Mouse (Mus musculus) intestine, embryonic 15.5 days (tissue): ENCODE data around the gene Rft1. TPM values are rescaled to one million over a fixed set of nuclear protein-coding genes. Genes with fewer than 3 reads are reported as not detected.

Experiments used
- ATAC-seq: fragments of 200-750 bp; cut with Nextera tagmentation; 2 replicates; pipeline ENCODE4 v1.8.0; 2017; ENCODE audit warnings: moderate TSS enrichment, moderate library complexity
- H3K27ac ChIP-seq: fragments of 300-500 bp; sonication (generic); 2 replicates; pipeline ENCODE4 v1.5.1; 2015; ENCODE audit warnings: mild to moderate bottlenecking, inconsistent platforms
- H3K27me3 ChIP-seq: fragments of 300-500 bp; sonication (generic); replicated peaks from 2 replicates; pipeline ENCODE4 v1.6.1; 2015; ENCODE audit warnings: inconsistent platforms
- H3K36me3 ChIP-seq: fragments of 300-500 bp; sonication (generic); 2 replicates; pipeline ENCODE4 v1.6.1; 2015; ENCODE audit warnings: inconsistent platforms
- H3K4me1 ChIP-seq: fragments of 300-500 bp; sonication (generic); replicated peaks from 2 replicates; pipeline ENCODE4 v1.6.1; 2015; ENCODE audit warnings: inconsistent platforms
- H3K4me2 ChIP-seq: fragments of 300-500 bp; sonication (generic); replicated peaks from 2 replicates; pipeline ENCODE4 v1.6.1; 2015; ENCODE audit warnings: mild to moderate bottlenecking, inconsistent platforms
- H3K4me3 ChIP-seq: fragments of 300-500 bp; sonication (generic); replicated peaks from 2 replicates; pipeline ENCODE4 v1.5.1; 2015; ENCODE audit warnings: inconsistent platforms
- H3K9ac ChIP-seq: fragments of 300-500 bp; sonication (generic); 2 replicates; pipeline ENCODE4 v1.6.1; 2015; ENCODE audit warnings: inconsistent platforms
- H3K9me3 ChIP-seq: fragments of 300-500 bp; sonication (generic); 2 replicates; pipeline ENCODE4 v1.6.1; 2016; ENCODE audit warnings: inconsistent platforms
- WGBS: fragments of 180-500 bp; shearing (Covaris S2); methylation state at CpG from one replicate; pipeline ENCODE4 v1.1.7; 2015; 5-methylcytosine and 5-hydroxymethylcytosine counted together
- polyA plus RNA-seq: library from polyadenylated mRNA; unstranded; fragments of >200 nt; fragmentation: Nextera tagmentation; extraction: Ambion mirVana; gene quantifications from 2 replicates; pipeline ENCODE4 v1.2.1, GENCODE M21; 2015

Gene Rft1
- 12.6 and 15.0 TPM in 2 replicates for polyA plus RNA-seq

GRCm38 (mm10) chr14:30653943-30654659 is at the start of gene Rft1:
TSS of gene Rft1 (plus strand) at chr14:30654360.
- peak within 1 kb of the TSS; percentile 91 for H3K27ac ChIP-seq
- H3K4me1 ChIP-seq: no peaks in the 10 kb centered on the region
- WGBS: 2% methylated on average over 38 of the region's 38 CpGs
- peak; percentile 96 for ATAC-seq
- no peaks in the 10 kb centered on the region for H3K9me3 ChIP-seq
- peak within 1 kb of the TSS; percentile 94 for H3K4me3 ChIP-seq
- H3K27me3 ChIP-seq: no peaks in the 10 kb centered on the region
- peak within 1 kb of the TSS; percentile 65 for H3K4me2 ChIP-seq
- peak within 1 kb of the TSS; percentile 100 for H3K9ac ChIP-seq
- 0 out of 2 replicates have a peak, but pooled peaks cover 4% of the 10 kb centered on the region for H3K36me3 ChIP-seq

GRCm38 (mm10) chr14:30606817-30607216 is 47.3 kb upstream of the Rft1 start:
- Histone ChIP-seq H3K27ac (no peak overlapping the region), H3K27me3 (no peaks in the 10 kb centered on the region), H3K4me2 (no peak overlapping the region), H3K4me1 (0 out of 2 replicates have a peak, but pooled peaks cover 2% of the 10 kb centered on the region), H3K9ac (no peak overlapping the region), H3K36me3 (no peaks in the 10 kb centered on the region; the same call in 1 of the 2 replicates), H3K9me3 (no peaks in the 10 kb centered on the region), H3K4me3 (no peak overlapping the region)
- 92% methylated on average over 5 of the region's 5 CpGs for WGBS
- no peak for ATAC-seq

GRCm38 (mm10) chr14:30607696-30608095 is 46.5 kb upstream of the Rft1 start:
- ATAC-seq: peak; percentile 24

GRCm38 (mm10) chr14:30608176-30608575 is 46.0 kb upstream of the Rft1 start:
- no peak for ATAC-seq
- Histone ChIP-seq H3K4me1 (0 out of 2 replicates have a peak, but pooled peaks cover 2% of the 10 kb centered on the region), H3K27me3 (no peaks in the 10 kb centered on the region), H3K27ac (no peak overlapping the region), H3K4me2 (no peak overlapping the region), H3K9me3 (no peaks in the 10 kb centered on the region), H3K36me3 (no peaks in the 10 kb centered on the region), H3K9ac (no peak overlapping the region), H3K4me3 (no peak overlapping the region)
- WGBS: 81% methylated on average over 6 of the region's 6 CpGs

More at GRCm38 (mm10) chr14:30607696-30608095, 46.5 kb upstream of the Rft1 start:
- H3K9ac ChIP-seq: no peak overlapping the region
- no peaks in the 10 kb centered on the region for H3K27me3 ChIP-seq
- H3K4me1 ChIP-seq: 0 out of 2 replicates have a peak, but pooled peaks cover 2% of the 10 kb centered on the region
- H3K27ac ChIP-seq: no peak overlapping the region
- 71% methylated on average over 4 of the region's 4 CpGs for WGBS
- H3K4me3 ChIP-seq: no peak overlapping the region
- H3K36me3 ChIP-seq: no peaks in the 10 kb centered on the region; the same call in 1 of the 2 replicates
- H3K9me3 ChIP-seq: no peaks in the 10 kb centered on the region
- H3K4me2 ChIP-seq: no peak overlapping the region

- no peak overlapping the region for H3K9ac ChIP-seq
- WGBS: 89% methylated on average over 3 of the region's 3 CpGs
- no peak overlapping the region for H3K27ac ChIP-seq
- no peak for ATAC-seq
- H3K4me1 ChIP-seq: 0 out of 2 replicates have a peak, but pooled peaks cover 2% of the 10 kb centered on the region
- H3K9me3 ChIP-seq: no peaks in the 10 kb centered on the region
- H3K4me2 ChIP-seq: no peak overlapping the region
- H3K36me3 ChIP-seq: no peaks in the 10 kb centered on the region
- no peaks in the 10 kb centered on the region for H3K27me3 ChIP-seq
- H3K4me3 ChIP-seq: no peak overlapping the region
These were observed 44.7 kb upstream of the Rft1 start for GRCm38 (mm10) chr14:30609499-30609898.

GRCm38 (mm10) chr14:30610304-30610703 is 43.9 kb upstream of the Rft1 start:
- no peak overlapping the region for H3K4me3 ChIP-seq
- no peak for ATAC-seq
- H3K27me3 ChIP-seq: no peaks in the 10 kb centered on the region
- no peak overlapping the region for H3K9ac ChIP-seq
- no peaks in the 10 kb centered on the region for H3K36me3 ChIP-seq
- no peaks in the 10 kb centered on the region for H3K9me3 ChIP-seq
- no peak overlapping the region for H3K27ac ChIP-seq
- 68% methylated on average over 2 of the region's 2 CpGs for WGBS
- 0 out of 2 replicates have a peak, but pooled peaks cover 2% of the 10 kb centered on the region for H3K4me1 ChIP-seq
- no peak overlapping the region for H3K4me2 ChIP-seq

GRCm38 (mm10) chr14:30610940-30611339 is 43.2 kb upstream of the Rft1 start:
- H3K9ac ChIP-seq: no peak overlapping the region

GRCm38 (mm10) chr14:30612523-30612922 is 41.6 kb upstream of the Rft1 start:
- Histone ChIP-seq H3K4me1 (0 out of 2 replicates have a peak, but pooled peaks cover 6% of the 10 kb centered on the region), H3K9me3 (no peaks in the 10 kb centered on the region), H3K4me3 (no peak overlapping the region), H3K36me3 (no peaks in the 10 kb centered on the region), H3K27ac (no peak overlapping the region), H3K4me2 (no peak overlapping the region), H3K9ac (no peak overlapping the region), H3K27me3 (no peaks in the 10 kb centered on the region)
- ATAC-seq: peak; percentile 49
- WGBS: 22% methylated on average over 7 of the region's 7 CpGs

More at GRCm38 (mm10) chr14:30610940-30611339, 43.2 kb upstream of the Rft1 start:
- Histone ChIP-seq H3K4me3 (no peak overlapping the region), H3K27me3 (no peaks in the 10 kb centered on the region), H3K36me3 (no peaks in the 10 kb centered on the region), H3K9me3 (no peaks in the 10 kb centered on the region), H3K4me1 (0 out of 2 replicates have a peak, but pooled peaks cover 4% of the 10 kb centered on the region), H3K4me2 (no peak overlapping the region), H3K27ac (no peak overlapping the region)
- 84% methylated on average over 3 of the region's 3 CpGs for WGBS
- ATAC-seq: no peak

- no peaks in the 10 kb centered on the region for H3K9me3 ChIP-seq
- no peak overlapping the region for H3K4me2 ChIP-seq
- no peaks in the 10 kb centered on the region for H3K27me3 ChIP-seq
- 77% methylated on average over 2 of the region's 2 CpGs for WGBS
- 0 out of 2 replicates have a peak, but pooled peaks cover 6% of the 10 kb centered on the region for H3K4me1 ChIP-seq
- ATAC-seq: no peak
- H3K36me3 ChIP-seq: no peaks in the 10 kb centered on the region
- H3K4me3 ChIP-seq: no peak overlapping the region
- no peak overlapping the region for H3K27ac ChIP-seq
- no peak overlapping the region for H3K9ac ChIP-seq
These were observed 41.0 kb upstream of the Rft1 start for GRCm38 (mm10) chr14:30612962-30613715.

- 74% methylated on average over 2 of the region's 2 CpGs for WGBS
These were observed 37.4 kb upstream of the Rft1 start for GRCm38 (mm10) chr14:30616751-30617150.

GRCm38 (mm10) chr14:30618746-30619275 is 35.3 kb upstream of the Rft1 start:
- H3K36me3 ChIP-seq: no peaks in the 10 kb centered on the region
- 96% methylated on average over 2 of the region's 2 CpGs for WGBS
- H3K27me3 ChIP-seq: no peaks in the 10 kb centered on the region
- no peak overlapping the region for H3K4me3 ChIP-seq
- no peak for ATAC-seq
- H3K27ac ChIP-seq: no peak overlapping the region
- H3K4me2 ChIP-seq: no peak overlapping the region
- no peak overlapping the region for H3K9ac ChIP-seq
- H3K9me3 ChIP-seq: no peaks in the 10 kb centered on the region
- peaks cover 11% of the 10 kb centered on the region; the same call in 1 of the 2 replicates for H3K4me1 ChIP-seq

More at GRCm38 (mm10) chr14:30616751-30617150, 37.4 kb upstream of the Rft1 start:
- Histone ChIP-seq H3K4me3 (no peak overlapping the region), H3K9me3 (no peaks in the 10 kb centered on the region), H3K4me2 (no peak overlapping the region), H3K4me1 (0 out of 2 replicates have a peak, but pooled peaks cover 4% of the 10 kb centered on the region), H3K27me3 (no peaks in the 10 kb centered on the region), H3K9ac (no peak overlapping the region), H3K27ac (no peak overlapping the region), H3K36me3 (no peaks in the 10 kb centered on the region)
- no peak for ATAC-seq

- 75% methylated on average over 7 of the region's 7 CpGs for WGBS
These were observed 34.1 kb upstream of the Rft1 start for GRCm38 (mm10) chr14:30619982-30620578.

More at GRCm38 (mm10) chr14:30619982-30620578, 34.1 kb upstream of the Rft1 start:
- Histone ChIP-seq H3K9ac (no peak overlapping the region), H3K36me3 (no peaks in the 10 kb centered on the region), H3K9me3 (no peaks in the 10 kb centered on the region), H3K4me3 (no peak overlapping the region), H3K27me3 (no peaks in the 10 kb centered on the region), H3K27ac (no peak overlapping the region), H3K4me2 (no peak overlapping the region), H3K4me1 (peaks cover 22% of the 10 kb centered on the region)
- no peak for ATAC-seq
